Mouse (Mus musculus) MEL (cell line): Measurements from ENCODE around the gene Qrsl1.
"Not testable (repeated sequence)": the region's sequence is repeated elsewhere in the genome, so short reads cannot be mapped to it uniquely, and the experiment has no call there.

Experiments used
- BHLHE40 ChIP-seq: IDR thresholded peaks from 2 replicates; pipeline ENCODE4 v1.6.1; 2012; ENCODE audit warnings: low read depth, mild to moderate bottlenecking, inconsistent platforms, low read length, improper control_type of control experiment, borderline replicate concordance
- CHD2 ChIP-seq: IDR thresholded peaks from 2 replicates; pipeline ENCODE4 v1.6.1; 2011; ENCODE audit warnings: low read length, improper control_type of control experiment
- EP300 ChIP-seq, 2 experiments: IDR thresholded peaks; 2 replicates each; pipeline ENCODE4 v1.6.1; 2011; ENCODE audit warnings: improper control_type of control experiment in 2 of 2, low read length in 2 of 2, low read depth in 1 of 2, mild to moderate bottlenecking in 1 of 2
- ETS1 ChIP-seq: IDR thresholded peaks from 2 replicates; pipeline ENCODE4 v1.6.1; 2012; ENCODE audit warnings: low read depth, mild to moderate bottlenecking, inconsistent platforms, low read length, improper control_type of control experiment, moderate library complexity
- TAL1 ChIP-seq: IDR thresholded peaks from 2 replicates; pipeline ENCODE4 v1.6.1; 2012; ENCODE audit warnings: mild to moderate bottlenecking, inconsistent platforms, low read length, moderate library complexity, mixed read lengths

DNA sequence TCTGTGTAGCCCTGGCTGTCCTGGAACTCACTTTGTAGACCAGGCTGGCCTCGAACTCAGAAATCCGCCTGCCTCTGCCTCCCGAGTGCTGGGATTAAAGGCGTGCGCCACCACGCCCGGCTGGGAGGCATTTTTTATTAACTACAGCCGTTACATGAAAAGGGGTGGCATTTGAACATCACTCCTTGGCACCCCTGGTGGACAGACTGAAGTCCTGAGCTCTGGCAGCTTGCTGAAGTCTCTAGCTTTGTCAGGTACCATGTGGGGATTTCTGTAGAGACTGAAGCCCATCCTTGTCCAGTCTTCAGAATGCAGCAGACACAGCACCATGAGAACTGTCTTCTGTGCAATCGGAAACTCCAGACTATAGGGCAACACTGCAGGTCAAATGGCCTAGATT, 24.2 kb upstream of the Qrsl1 start:
- not testable (repeated sequence) for TF ChIP-seq CHD2; TAL1; ETS1; EP300 (IDR thresholded peaks at IDR 0.05; ENCODE audit: low read depth in 1 of 2, low read length in 2 of 2); BHLHE40
